Mouse (Mus musculus) thymus, adult 2 months (tissue): Measurements from ENCODE around the gene Gpr18. TPM values are rescaled to one million over a fixed set of nuclear protein-coding genes. Genes with fewer than 3 reads are reported as not detected.
A peak's percentile ranks its signal among the peaks of the same experiment; 100 is the strongest.

Experiments
- DNase-seq: peaks from one replicate; pipeline ENCODE4 v3.0.0; 2021
- H3K27ac ChIP-seq: fragments of 200-500 bp; 2 replicates; pipeline ENCODE4 v1.5.1; 2012; ENCODE audit warnings: low read length, control low read depth; ENCODE audit not compliant: control insufficient read depth, insufficient read depth
- H3K27me3 ChIP-seq: fragments of 200-500 bp; 2 replicates; pipeline ENCODE4 v1.6.1; 2012; ENCODE audit warnings: mild to moderate bottlenecking, low read length, moderate library complexity, mixed read lengths; ENCODE audit not compliant: control insufficient read depth, insufficient read depth
- H3K36me3 ChIP-seq: fragments of 200-500 bp; 2 replicates; pipeline ENCODE4 v1.6.1; 2012; ENCODE audit warnings: mild to moderate bottlenecking, low read length, moderate library complexity; ENCODE audit not compliant: control insufficient read depth, insufficient read depth
- H3K4me1 ChIP-seq: fragments of 200-500 bp; replicated peaks from 2 replicates; pipeline ENCODE4 v1.6.1; 2012; ENCODE audit warnings: low read length; ENCODE audit not compliant: control insufficient read depth, insufficient read depth
- H3K4me3 ChIP-seq: fragments of 200-500 bp; 2 replicates; pipeline ENCODE4 v1.5.1; 2012; ENCODE audit warnings: mild to moderate bottlenecking, low read length, control low read depth, moderate library complexity; ENCODE audit not compliant: control insufficient read depth, insufficient read depth
- CTCF ChIP-seq: fragments of 200-500 bp; IDR thresholded peaks from 2 replicates; pipeline ENCODE4 v1.5.1; 2012; ENCODE audit warnings: mild to moderate bottlenecking, control low read depth, low read length, moderate library complexity, borderline replicate concordance; ENCODE audit not compliant: control insufficient read depth, poor library complexity, insufficient read depth; ENCODE audit errors: extremely low read depth
- POLR2A ChIP-seq: fragments of 200-500 bp; IDR thresholded peaks from 2 replicates; pipeline ENCODE4 v1.6.1; 2012; ENCODE audit warnings: mild to moderate bottlenecking, low read length, control low read depth, moderate library complexity; ENCODE audit not compliant: control insufficient read depth, poor library complexity, insufficient read depth; ENCODE audit errors: extremely low read depth
- WGBS: fragments of 180-500 bp; shearing (Covaris S2); methylation state at CpG from one replicate; pipeline ENCODE4 v1.1.7; 2018; 5-methylcytosine and 5-hydroxymethylcytosine counted together
- polyA plus RNA-seq: library from polyadenylated mRNA; depleted of rRNA; stranded (reverse); fragments of >200 nt; gene quantifications from 2 replicates; pipeline ENCODE4 v1.2.3, GENCODE M21; 2012

Gene Gpr18
- polyA plus RNA-seq, 1 experiment, result 32.8 TPM

DNA sequence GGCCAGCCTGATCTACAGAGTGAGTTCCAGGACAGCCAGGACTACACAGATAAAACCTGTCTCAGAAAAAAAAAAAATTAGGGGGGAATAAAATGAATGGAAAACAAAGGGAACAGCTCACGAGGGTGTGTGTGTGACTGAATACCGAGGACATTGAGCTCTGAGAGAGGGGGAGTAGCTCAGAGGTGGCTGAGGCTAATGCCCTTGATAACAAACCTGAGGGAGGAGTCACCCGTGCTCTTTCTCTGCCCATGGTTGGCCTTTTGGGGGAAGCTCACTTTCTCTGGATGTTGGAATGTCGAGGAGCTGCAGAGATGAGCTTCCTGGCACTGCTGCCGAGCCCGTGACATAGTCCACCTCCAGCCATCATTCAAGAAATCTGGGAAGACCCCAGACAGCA lies 45.4 kb upstream of the Gpr18 start:
- Histone ChIP-seq H3K27ac (peak overlapping the region; percentile 15; the same call in 1 of the 2 replicates), H3K4me1 (peaks cover 43% of the 10 kb centered on the region), H3K4me3 (no peak overlapping the region), H3K27me3 (no peaks in the 10 kb centered on the region), H3K36me3 (no peaks in the 10 kb centered on the region)
- TF ChIP-seq POLR2A, result no peak
- no peak for TF ChIP-seq CTCF
- WGBS, result 82% methylated on average over 6 of the region's 6 CpGs
- no peak for DNase-seq

DNA sequence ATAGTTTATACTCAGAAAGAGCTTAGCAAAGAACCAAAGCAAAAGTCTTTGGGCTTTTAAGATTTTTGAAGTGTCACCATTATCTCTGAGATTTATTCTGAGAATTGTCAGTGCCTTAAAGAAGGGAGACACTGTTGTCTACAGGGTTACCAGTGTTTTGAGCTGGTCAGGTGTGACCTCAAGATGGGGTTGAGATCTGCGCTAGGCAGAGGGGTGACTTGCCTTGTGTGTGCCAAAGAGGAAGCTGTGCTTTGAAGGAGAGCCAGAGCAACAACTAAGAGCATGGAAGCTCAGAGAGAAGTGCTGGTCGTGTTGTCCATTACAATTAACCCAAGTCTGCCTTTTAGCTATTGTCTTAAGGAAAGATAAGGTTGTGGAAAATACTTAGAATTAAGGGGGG lies 45.0 kb upstream of the Gpr18 start:
- H3K4me1 ChIP-seq, result peaks cover 41% of the 10 kb centered on the region
- TF ChIP-seq POLR2A, result no peak
- no peak for TF ChIP-seq CTCF
- no peak overlapping the region for H3K27ac ChIP-seq
- H3K27me3 ChIP-seq, result no peaks in the 10 kb centered on the region
- no peaks in the 10 kb centered on the region for H3K36me3 ChIP-seq
- no peak for DNase-seq
- WGBS, result 35% methylated on average over 2 of the region's 2 CpGs
- no peak overlapping the region for H3K4me3 ChIP-seq

- Histone ChIP-seq H3K4me3 (no peak overlapping the region), H3K4me1 (peaks cover 41% of the 10 kb centered on the region), H3K27me3 (no peaks in the 10 kb centered on the region), H3K27ac (no peak overlapping the region), H3K36me3 (no peaks in the 10 kb centered on the region)
- WGBS, result 82% methylated on average over 4 of the region's 4 CpGs
- TF ChIP-seq CTCF, result no peak
- no peak for TF ChIP-seq POLR2A
- DNase-seq, result no peak
Observed at GRCm38 (mm10) chr14:121960031-121960430, 44.5 kb upstream of the Gpr18 start.

GRCm38 (mm10) chr14:121959538-121959980 lies 44.0 kb upstream of the Gpr18 start:
- Histone ChIP-seq H3K36me3 (no peaks in the 10 kb centered on the region), H3K4me3 (no peak overlapping the region), H3K27me3 (no peaks in the 10 kb centered on the region), H3K27ac (no peak overlapping the region), H3K4me1 (peaks cover 45% of the 10 kb centered on the region)
- DNase-seq, result no peak
- TF ChIP-seq POLR2A (no peak), CTCF (no peak)
- WGBS, result 92% methylated on average over 3 of the region's 3 CpGs

DNA sequence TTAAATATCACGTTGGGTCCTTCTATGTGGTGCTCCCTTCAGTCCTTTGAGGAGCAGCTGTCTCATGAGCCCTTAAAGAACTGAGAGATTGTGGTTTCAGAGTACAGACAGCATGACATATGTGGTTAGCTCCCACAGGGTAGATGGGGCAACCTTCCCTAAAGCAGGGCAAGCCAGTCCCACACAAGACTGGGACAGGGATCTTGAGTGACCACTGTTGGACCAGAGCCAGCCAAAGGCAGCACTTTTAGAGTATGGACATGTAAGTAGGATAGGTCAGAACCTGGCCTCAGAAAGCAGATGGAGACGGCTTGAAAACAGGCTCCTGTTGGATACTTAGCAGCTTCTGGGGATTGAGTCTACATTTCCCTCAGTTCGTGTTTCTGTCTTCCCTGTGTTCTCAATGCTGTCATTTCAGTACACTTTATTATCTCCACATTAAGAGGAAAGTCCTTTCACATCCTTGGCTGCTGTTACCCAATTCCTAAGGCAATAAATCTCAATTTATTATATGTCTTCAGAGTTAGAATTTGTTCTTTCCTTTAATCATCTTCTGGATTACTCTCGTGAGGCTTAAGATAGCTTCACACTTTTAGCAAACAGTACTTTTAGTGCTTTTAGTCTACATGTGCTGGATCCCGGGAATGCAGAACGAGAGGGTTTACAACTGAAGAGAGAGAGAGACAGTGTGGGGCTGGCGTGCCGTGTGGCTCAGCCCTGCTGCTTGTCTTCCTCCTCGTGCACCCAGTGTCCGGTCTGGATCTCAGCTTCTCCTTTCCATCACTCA lies 43.4 kb upstream of the Gpr18 start:
- Histone ChIP-seq H3K4me1 (peaks cover 50% of the 10 kb centered on the region), H3K27me3 (no peaks in the 10 kb centered on the region), H3K4me3 (no peak overlapping the region), H3K27ac (no peak overlapping the region), H3K36me3 (no peaks in the 10 kb centered on the region)
- no peak for DNase-seq
- 62% methylated on average over 10 of the region's 10 CpGs for WGBS
- TF ChIP-seq POLR2A (no peak), CTCF (no peak)

- 43% methylated on average over 3 of the region's 3 CpGs for WGBS
- H3K4me3 ChIP-seq, result no peak overlapping the region
- TF ChIP-seq POLR2A (no peak), CTCF (no peak)
- peaks cover 50% of the 10 kb centered on the region for H3K4me1 ChIP-seq
- H3K36me3 ChIP-seq, result no peaks in the 10 kb centered on the region
- H3K27ac ChIP-seq, result no peak overlapping the region
- DNase-seq, result no peak
- H3K27me3 ChIP-seq, result no peaks in the 10 kb centered on the region
Observed at GRCm38 (mm10) chr14:121958041-121958750, 42.6 kb upstream of the Gpr18 start.
